Mouse (Mus musculus): ENCODE results near the gene Zfp958. TPM values are rescaled to one million over a fixed set of nuclear protein-coding genes. Genes with fewer than 3 reads are reported as not detected.

Gene Zfp958
- total RNA-seq (2023) = 5.9 TPM

GRCm38 (mm10) chr8:4612932-4613853 is at the start of gene Zfp958:
Gene Zfp958, plus strand, starts transcription at chr8:4613167.

Other genes with a start within 250 kb of the Zfp958 start
- gene Cers4, start 120.1 kb upstream of the Zfp958 start, total RNA-seq (2023) = 35.5 TPM
- gene Shcbp1, start 166.4 kb downstream of the Zfp958 start, total RNA-seq (2023) = 0.44 TPM